Mouse (Mus musculus): ENCODE results near the gene Ilkap. TPM values are rescaled to one million over a fixed set of nuclear protein-coding genes. Genes with fewer than 3 reads are reported as not detected.

Gene Ilkap
- polyA plus RNA-seq, 1 experiment from 2014 or later, result 153 TPM

GRCm38 (mm10) chr1:91370055-91370454 is 28.6 kb downstream of the Ilkap start:
- H3K9ac ChIP-seq (replicated peaks), result no peak overlapping the region
- H3K9me3 ChIP-seq, result no peaks in the 10 kb centered on the region
- peaks cover 30% of the 10 kb centered on the region for H3K27me3 ChIP-seq
- 88% methylated on average over 23 of the region's 23 CpGs for WGBS
- 0 out of 2 replicates have a peak, but pooled peaks have one; percentile 1 for ATAC-seq (ENCODE audit: low FRiP score, low read depth)
- H3K4me3 ChIP-seq, result no peak overlapping the region
- H3K36me3 ChIP-seq, result peaks cover 58% of the 10 kb centered on the region
- H3K4me1 ChIP-seq, result peaks cover 10% of the 10 kb centered on the region
- no peak overlapping the region; the same call in 1 of the 2 replicates for H3K27ac ChIP-seq (replicated peaks)
- no peak overlapping the region for H3K4me2 ChIP-seq (replicated peaks)

DNA sequence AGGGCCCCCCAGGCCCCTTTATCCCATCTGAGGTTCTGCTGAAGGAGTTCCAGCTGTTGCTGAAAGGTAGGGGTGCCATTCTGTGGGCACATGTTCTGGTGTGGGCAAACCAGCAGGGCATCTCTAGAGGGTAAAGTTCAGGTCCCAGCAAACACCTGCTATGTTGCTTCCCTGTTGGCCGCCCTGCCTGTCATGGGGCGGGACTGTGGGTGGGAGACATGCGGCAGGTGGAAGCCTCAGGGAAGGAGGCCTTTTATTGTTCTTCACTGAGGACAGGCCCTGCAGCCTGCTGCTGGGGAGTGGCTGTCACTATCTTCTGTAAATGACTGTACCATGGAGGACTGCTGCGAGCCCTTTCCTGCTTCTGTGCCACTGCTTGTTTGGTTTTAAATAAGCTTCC is 29.2 kb downstream of the Ilkap start:
- Histone ChIP-seq H3K9ac (replicated peaks) (no peak overlapping the region), H3K27me3 (peaks cover 33% of the 10 kb centered on the region), H3K4me2 (replicated peaks) (no peak overlapping the region), H3K4me3 (no peak overlapping the region), H3K9me3 (peaks cover 3% of the 10 kb centered on the region; the same call in 1 of the 2 replicates), H3K36me3 (peaks cover 51% of the 10 kb centered on the region), H3K4me1 (peaks cover 10% of the 10 kb centered on the region), H3K27ac (replicated peaks) (no peak overlapping the region; the same call in 1 of the 2 replicates)
- ATAC-seq (ENCODE audit: low FRiP score, low read depth), result no peak
- WGBS, result 81% methylated on average over 4 of the region's 4 CpGs

DNA sequence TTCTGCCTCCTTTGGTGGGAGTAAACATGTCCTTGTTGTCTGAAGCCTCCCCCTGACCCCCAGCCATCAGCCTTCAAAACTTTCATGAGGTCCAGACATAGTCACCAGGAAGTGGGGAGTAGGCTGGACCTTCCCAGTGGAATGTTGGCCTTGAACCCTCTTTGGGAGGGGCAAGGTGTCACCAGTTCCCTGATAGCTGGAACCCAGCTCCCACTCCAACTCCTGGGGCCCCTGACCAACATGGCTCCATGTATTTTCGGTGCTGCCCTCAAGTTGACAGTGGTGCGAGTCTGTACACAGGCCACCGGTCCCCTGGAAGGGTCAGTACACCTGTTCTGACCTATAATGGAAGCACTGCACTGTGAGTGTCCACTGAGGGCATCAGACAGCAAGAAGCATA is 31.3 kb downstream of the Ilkap start:
- peaks cover 30% of the 10 kb centered on the region for H3K36me3 ChIP-seq
- H3K27ac ChIP-seq (replicated peaks), result no peak overlapping the region
- ATAC-seq (ENCODE audit: low FRiP score, low read depth), result no peak
- H3K27me3 ChIP-seq, result peaks cover 33% of the 10 kb centered on the region
- WGBS, result 94% methylated on average over 3 of the region's 3 CpGs
- H3K9ac ChIP-seq (replicated peaks), result no peak overlapping the region
- H3K9me3 ChIP-seq, result peaks cover 7% of the 10 kb centered on the region; the same call in 1 of the 2 replicates
- H3K4me1 ChIP-seq, result peaks cover 10% of the 10 kb centered on the region
- H3K4me3 ChIP-seq, result no peak overlapping the region
- no peak overlapping the region for H3K4me2 ChIP-seq (replicated peaks)

GRCm38 (mm10) chr1:91366215-91367108 is 32.2 kb downstream of the Ilkap start, which contains the start of gene Erfe:
Gene Erfe, plus strand, starts transcription at chr1:91366430.
- Histone ChIP-seq H3K4me3 (peak within 1 kb of the TSS; percentile 42), H3K9me3 (peaks cover 8% of the 10 kb centered on the region; the same call in 1 of the 2 replicates), H3K36me3 (peaks cover 22% of the 10 kb centered on the region), H3K27me3 (peaks cover 33% of the 10 kb centered on the region), H3K9ac (replicated peaks) (peak within 1 kb of the TSS; percentile 54), H3K4me1 (peaks cover 10% of the 10 kb centered on the region), H3K4me2 (replicated peaks) (peak within 1 kb of the TSS; percentile 69), H3K27ac (replicated peaks) (no peak within 1 kb of the TSS)
- ATAC-seq (ENCODE audit: low FRiP score, low read depth), result peak; percentile 68
- 2% methylated on average over 68 of the region's 68 CpGs for WGBS

GRCm38 (mm10) chr1:91365816-91366214 is 32.8 kb downstream of the Ilkap start:
- Histone ChIP-seq H3K4me2 (replicated peaks) (peak overlapping the region; percentile 69), H3K9ac (replicated peaks) (no peak overlapping the region), H3K9me3 (peaks cover 8% of the 10 kb centered on the region; the same call in 1 of the 2 replicates), H3K27me3 (peaks cover 33% of the 10 kb centered on the region), H3K36me3 (peaks cover 15% of the 10 kb centered on the region), H3K4me1 (peaks cover 10% of the 10 kb centered on the region), H3K4me3 (peak overlapping the region; percentile 42), H3K27ac (replicated peaks) (no peak overlapping the region)
- ATAC-seq (ENCODE audit: low FRiP score, low read depth), result no peak
- WGBS, result 33% methylated on average over 8 of the region's 8 CpGs

DNA sequence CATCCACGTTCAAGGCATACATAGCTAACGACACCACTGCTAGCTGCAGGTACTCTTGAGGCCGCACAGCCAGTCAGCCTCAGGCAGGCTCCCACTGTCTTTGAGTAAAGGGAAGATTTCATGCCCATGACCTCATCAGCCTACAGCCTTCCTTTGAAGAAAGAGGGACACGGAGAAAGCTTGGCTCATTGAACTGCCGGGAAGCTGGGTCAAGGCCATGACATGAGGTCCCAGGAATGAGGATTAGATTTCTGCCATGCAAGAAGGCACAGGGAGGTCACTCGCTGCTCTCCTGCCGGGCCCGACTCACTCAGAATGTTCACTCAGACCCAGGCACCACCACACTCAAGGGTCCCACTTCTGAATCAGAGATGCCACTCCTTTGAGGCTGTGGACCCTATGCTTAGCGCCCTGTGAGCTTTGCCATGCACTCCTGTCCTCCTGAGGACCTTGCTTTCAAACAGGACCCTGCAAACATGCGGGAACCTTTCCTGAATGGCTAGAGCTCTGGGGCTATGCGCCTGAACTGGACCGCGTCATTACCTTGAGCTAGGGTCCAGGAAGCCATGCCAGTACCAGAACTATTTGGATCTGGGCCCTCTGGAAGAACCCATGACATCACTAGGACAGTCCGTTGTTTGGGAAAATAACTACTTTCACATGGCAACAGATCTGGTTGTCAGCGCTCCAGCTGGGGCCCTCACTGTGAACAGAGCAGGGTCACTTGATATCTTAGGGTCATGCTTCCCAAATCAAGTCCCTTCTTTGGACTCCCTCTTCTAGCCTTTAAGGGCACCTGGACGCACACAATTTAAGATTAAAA is 33.6 kb downstream of the Ilkap start:
- no peak overlapping the region for H3K27ac ChIP-seq (replicated peaks)
- ATAC-seq (ENCODE audit: low FRiP score, low read depth), result no peak
- H3K4me2 ChIP-seq (replicated peaks), result no peak overlapping the region
- peaks cover 10% of the 10 kb centered on the region for H3K4me1 ChIP-seq
- 90% methylated on average over 16 of the region's 16 CpGs for WGBS
- H3K36me3 ChIP-seq, result peaks cover 8% of the 10 kb centered on the region
- peaks cover 8% of the 10 kb centered on the region; the same call in 1 of the 2 replicates for H3K9me3 ChIP-seq
- H3K27me3 ChIP-seq, result peaks cover 33% of the 10 kb centered on the region
- H3K9ac ChIP-seq (replicated peaks), result no peak overlapping the region
- H3K4me3 ChIP-seq, result no peak overlapping the region

DNA sequence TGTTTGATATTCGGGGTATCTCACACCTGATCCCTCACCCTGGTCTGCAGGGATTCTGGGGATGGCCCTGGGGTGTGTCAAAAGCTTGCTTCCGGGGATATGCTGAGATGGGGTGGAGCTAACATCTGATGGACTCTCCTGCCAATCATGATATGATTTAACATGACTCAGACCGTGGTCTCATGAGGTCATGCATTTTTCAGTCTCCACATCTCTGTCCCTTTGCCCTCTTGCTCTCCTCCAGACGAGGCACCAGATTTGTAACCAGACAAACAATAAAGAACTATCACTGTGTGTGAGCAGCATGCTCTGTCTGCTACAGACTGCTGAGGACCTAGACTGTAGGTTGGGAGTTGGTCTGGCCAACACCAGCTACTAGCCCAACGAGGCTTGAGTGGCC is 36.5 kb downstream of the Ilkap start:
- Histone ChIP-seq H3K27me3 (peaks cover 23% of the 10 kb centered on the region), H3K4me2 (replicated peaks) (no peak overlapping the region), H3K9me3 (peaks cover 8% of the 10 kb centered on the region; the same call in 1 of the 2 replicates), H3K9ac (replicated peaks) (no peak overlapping the region), H3K36me3 (no peaks in the 10 kb centered on the region), H3K4me3 (no peak overlapping the region), H3K27ac (replicated peaks) (no peak overlapping the region), H3K4me1 (peaks cover 10% of the 10 kb centered on the region)
- 77% methylated on average over 5 of the region's 5 CpGs for WGBS
- ATAC-seq (ENCODE audit: low FRiP score, low read depth), result no peak

- Histone ChIP-seq H3K27me3 (no peaks in the 10 kb centered on the region), H3K4me1 (no peaks in the 10 kb centered on the region), H3K4me2 (replicated peaks) (no peak overlapping the region), H3K36me3 (no peaks in the 10 kb centered on the region), H3K27ac (replicated peaks) (no peak overlapping the region), H3K9me3 (no peaks in the 10 kb centered on the region), H3K4me3 (no peak overlapping the region), H3K9ac (replicated peaks) (no peak overlapping the region)
- WGBS, result 86% methylated on average over 11 of the region's 11 CpGs
- ATAC-seq (ENCODE audit: low FRiP score, low read depth), result no peak
Observed at GRCm38 (mm10) chr1:91356105-91356504, 42.5 kb downstream of the Ilkap start.

GRCm38 (mm10) chr1:91352277-91352676 is 46.3 kb downstream of the Ilkap start:
- H3K9ac ChIP-seq (replicated peaks), result no peak overlapping the region
- H3K4me2 ChIP-seq (replicated peaks), result no peak overlapping the region
- H3K9me3 ChIP-seq, result no peaks in the 10 kb centered on the region
- whole genome bisulfite sequencing, result 89% methylated on average over 2 of the region's 2 CpGs
- H3K4me3 ChIP-seq, result no peak overlapping the region
- H3K4me1 ChIP-seq, result no peaks in the 10 kb centered on the region
- ATAC-seq (ENCODE audit: low FRiP score, low read depth), result no peak
- no peak overlapping the region for H3K27ac ChIP-seq (replicated peaks)
- H3K36me3 ChIP-seq, result no peaks in the 10 kb centered on the region
- no peaks in the 10 kb centered on the region for H3K27me3 ChIP-seq

DNA sequence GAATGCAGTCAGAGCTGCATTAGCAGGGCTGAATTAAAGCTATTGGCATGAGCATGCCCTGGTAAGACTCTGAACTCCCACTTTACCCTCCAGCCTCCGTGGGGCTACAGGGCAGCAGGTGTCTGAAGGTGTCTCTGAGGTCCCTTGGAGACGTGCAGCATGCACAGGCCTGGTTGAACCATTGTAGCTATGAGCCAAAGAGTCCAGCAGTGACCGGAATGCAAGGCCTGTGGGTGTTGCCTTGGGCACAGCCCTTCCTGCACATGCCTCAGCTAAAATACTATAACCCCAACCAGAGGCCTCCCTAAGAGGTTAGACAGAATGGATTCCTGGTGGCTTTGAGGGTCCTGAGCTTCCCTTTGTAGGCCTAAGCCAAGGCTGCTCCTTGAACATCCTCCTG is 47.4 kb downstream of the Ilkap start:
- 73% methylated on average over 3 of the region's 3 CpGs for WGBS

DNA sequence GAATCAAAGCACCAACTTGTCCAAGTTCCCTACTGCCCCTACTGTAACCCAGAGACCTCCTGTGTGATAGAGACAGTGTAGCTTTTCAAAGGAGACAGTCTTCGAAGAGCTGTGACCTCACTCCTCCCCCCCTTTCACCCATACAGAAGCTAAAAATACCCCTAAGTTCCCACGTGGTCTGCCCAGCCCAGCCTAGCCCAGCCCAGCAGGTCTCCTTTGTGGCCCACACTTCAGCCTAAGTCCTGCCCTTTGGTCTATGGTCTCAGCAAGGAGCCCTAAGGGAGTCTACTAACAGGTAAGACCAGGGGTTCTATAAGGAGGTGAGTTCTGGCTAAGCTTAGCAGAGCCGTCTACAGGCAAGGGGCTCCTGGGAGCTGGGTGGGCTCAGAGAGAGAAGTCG is 47.8 kb downstream of the Ilkap start, which contains the start of gene Klhl30:
Klhl30 (plus strand) TSS at position 176 of the 400 bp plus-strand sequence.
- H3K4me1 ChIP-seq, result no peaks in the 10 kb centered on the region
- 62% methylated on average over 4 of the region's 4 CpGs for whole genome bisulfite sequencing
- no peak for ATAC-seq (ENCODE audit: low FRiP score, low read depth)
- no peak within 1 kb of the TSS for H3K4me3 ChIP-seq
- no peak within 1 kb of the TSS for H3K27ac ChIP-seq (replicated peaks)
- no peak within 1 kb of the TSS for H3K9ac ChIP-seq (replicated peaks)
- no peaks in the 10 kb centered on the region for H3K9me3 ChIP-seq
- no peaks in the 10 kb centered on the region for H3K36me3 ChIP-seq
- no peak within 1 kb of the TSS for H3K4me2 ChIP-seq (replicated peaks)
- peaks cover 13% of the 10 kb centered on the region for H3K27me3 ChIP-seq

More for the DNA sequence above, 47.4 kb downstream of the Ilkap start:
- Histone ChIP-seq H3K9ac (replicated peaks) (no peak overlapping the region), H3K36me3 (no peaks in the 10 kb centered on the region), H3K9me3 (no peaks in the 10 kb centered on the region), H3K27ac (replicated peaks) (no peak overlapping the region), H3K4me3 (no peak overlapping the region), H3K27me3 (peaks cover 9% of the 10 kb centered on the region), H3K4me2 (replicated peaks) (no peak overlapping the region), H3K4me1 (no peaks in the 10 kb centered on the region)
- ATAC-seq (ENCODE audit: low FRiP score, low read depth), result no peak

Measured in midbrain, embryonic 12.5 days (tissue).